Mouse (Mus musculus): ENCODE measurements around the gene Nek8. TPM values are rescaled to one million over a fixed set of nuclear protein-coding genes. Genes with fewer than 3 reads are reported as not detected.
"Not testable (repeated sequence)": the region's sequence is repeated elsewhere in the genome, so short reads cannot be mapped to it uniquely, and the experiment has no call there.

Gene Nek8
- polyA plus RNA-seq, 1 experiment from 2014 or later: 15.3 TPM

GRCm38 (mm10) chr11:78146168-78146567 is 30.3 kb downstream of the Nek8 start:
- ATAC-seq (ENCODE audit: insufficient read depth) (no peak), DNase-seq (no peak)
- Histone ChIP-seq H3K36me3 (ENCODE audit: insufficient read depth) (peaks cover 65% of the 10 kb centered on the region), H3K4me3 (ENCODE audit: low read depth, low read length) (no peak overlapping the region), H3K4me1 (ENCODE audit: insufficient read depth) (no peaks in the 10 kb centered on the region), H3K27me3 (ENCODE audit: insufficient read depth, low read length) (no peaks in the 10 kb centered on the region), H3K9ac (no peak overlapping the region), H3K4me2 (no peak overlapping the region), H3K9me3 (ENCODE audit: low read depth, low read length) (no peaks in the 10 kb centered on the region), H3K27ac (ENCODE audit: low read depth) (no peak overlapping the region)
- TF ChIP-seq CTCF (IDR thresholded peaks at IDR 0.05; ENCODE audit: low read depth): peak; percentile 46
- 78% methylated on average over 5 of the region's 5 CpGs for WGBS

GRCm38 (mm10) chr11:78143520-78143919 is 33.0 kb downstream of the Nek8 start:
- TF ChIP-seq CTCF (IDR thresholded peaks at IDR 0.05; ENCODE audit: low read depth): no peak
- no peak for DNase-seq
- 79% methylated on average over 2 of the region's 2 CpGs for WGBS
- Histone ChIP-seq H3K27me3 (ENCODE audit: insufficient read depth, low read length) (no peaks in the 10 kb centered on the region), H3K4me3 (ENCODE audit: low read depth, low read length) (no peak overlapping the region), H3K27ac (ENCODE audit: low read depth) (no peak overlapping the region), H3K9me3 (ENCODE audit: low read depth, low read length) (no peaks in the 10 kb centered on the region), H3K4me2 (no peak overlapping the region), H3K9ac (no peak overlapping the region), H3K4me1 (ENCODE audit: insufficient read depth) (no peaks in the 10 kb centered on the region), H3K36me3 (ENCODE audit: insufficient read depth) (peaks cover 39% of the 10 kb centered on the region)
- ATAC-seq (ENCODE audit: insufficient read depth): no peak

GRCm38 (mm10) chr11:78140665-78141064 is 35.8 kb downstream of the Nek8 start:
- no peaks in the 10 kb centered on the region for H3K4me1 ChIP-seq (ENCODE audit: insufficient read depth)
- no peak overlapping the region for H3K9ac ChIP-seq
- DNase-seq (no peak), ATAC-seq (ENCODE audit: insufficient read depth) (no peak)
- H3K27me3 ChIP-seq (ENCODE audit: insufficient read depth, low read length): no peaks in the 10 kb centered on the region
- H3K36me3 ChIP-seq (ENCODE audit: insufficient read depth): peaks cover 23% of the 10 kb centered on the region
- no peak overlapping the region for H3K4me2 ChIP-seq
- no peak overlapping the region for H3K4me3 ChIP-seq (ENCODE audit: low read depth, low read length)
- no peak overlapping the region for H3K27ac ChIP-seq (ENCODE audit: low read depth)
- TF ChIP-seq CTCF (IDR thresholded peaks at IDR 0.05; ENCODE audit: low read depth): no peak
- WGBS: 68% methylated on average over 5 of the region's 5 CpGs
- no peaks in the 10 kb centered on the region for H3K9me3 ChIP-seq (ENCODE audit: low read depth, low read length)

GRCm38 (mm10) chr11:78138023-78138422 is 38.5 kb downstream of the Nek8 start:
- no peak overlapping the region for H3K9ac ChIP-seq
- no peak overlapping the region for H3K4me3 ChIP-seq (ENCODE audit: low read depth, low read length)
- H3K4me2 ChIP-seq: no peak overlapping the region
- H3K27me3 ChIP-seq (ENCODE audit: insufficient read depth, low read length): no peaks in the 10 kb centered on the region
- H3K27ac ChIP-seq (ENCODE audit: low read depth): no peak overlapping the region
- H3K4me1 ChIP-seq (ENCODE audit: insufficient read depth): no peaks in the 10 kb centered on the region
- H3K36me3 ChIP-seq (ENCODE audit: insufficient read depth): no peaks in the 10 kb centered on the region
- H3K9me3 ChIP-seq (ENCODE audit: low read depth, low read length): no peaks in the 10 kb centered on the region
- WGBS: 81% methylated on average over 3 of the region's 3 CpGs
- DNase-seq (no peak), ATAC-seq (ENCODE audit: insufficient read depth) (no peak)
- TF ChIP-seq CTCF (IDR thresholded peaks at IDR 0.05; ENCODE audit: low read depth): no peak

- H3K9me3 ChIP-seq (ENCODE audit: low read depth, low read length): no peaks in the 10 kb centered on the region
- no peak for ATAC-seq (ENCODE audit: insufficient read depth)
- DNase-seq: no peak
- no peak overlapping the region for H3K9ac ChIP-seq
- H3K36me3 ChIP-seq (ENCODE audit: insufficient read depth): no peaks in the 10 kb centered on the region
- H3K27ac ChIP-seq (ENCODE audit: low read depth): no peak overlapping the region
- no peaks in the 10 kb centered on the region for H3K27me3 ChIP-seq (ENCODE audit: insufficient read depth, low read length)
- H3K4me2 ChIP-seq: no peak overlapping the region
- 84% methylated on average over 4 of the region's 4 CpGs for WGBS
- no peak for TF ChIP-seq CTCF (IDR thresholded peaks at IDR 0.05; ENCODE audit: low read depth)
- no peak overlapping the region for H3K4me3 ChIP-seq (ENCODE audit: low read depth, low read length)
- H3K4me1 ChIP-seq (ENCODE audit: insufficient read depth): no peaks in the 10 kb centered on the region
Measured at GRCm38 (mm10) chr11:78137584-78137983, 38.9 kb downstream of the Nek8 start.

- 79% methylated on average over 1 of the region's 1 CpGs for WGBS
- no peak overlapping the region for H3K9ac ChIP-seq
- ATAC-seq (ENCODE audit: insufficient read depth) (no peak), DNase-seq (no peak)
- H3K4me2 ChIP-seq: no peak overlapping the region
- no peaks in the 10 kb centered on the region for H3K4me1 ChIP-seq (ENCODE audit: insufficient read depth)
- no peak overlapping the region for H3K27ac ChIP-seq (ENCODE audit: low read depth)
- no peaks in the 10 kb centered on the region for H3K9me3 ChIP-seq (ENCODE audit: low read depth, low read length)
- H3K4me3 ChIP-seq (ENCODE audit: low read depth, low read length): no peak overlapping the region
- no peak for TF ChIP-seq CTCF (IDR thresholded peaks at IDR 0.05; ENCODE audit: low read depth)
- peaks cover 4% of the 10 kb centered on the region; the same call in 1 of the 2 replicates for H3K36me3 ChIP-seq (ENCODE audit: insufficient read depth)
- no peaks in the 10 kb centered on the region for H3K27me3 ChIP-seq (ENCODE audit: insufficient read depth, low read length)
Measured at GRCm38 (mm10) chr11:78136132-78136531, 40.3 kb downstream of the Nek8 start.

GRCm38 (mm10) chr11:78135314-78135713 is 41.2 kb downstream of the Nek8 start:
- not testable (repeated sequence) for DNase-seq; ATAC-seq (ENCODE audit: insufficient read depth); H3K27ac ChIP-seq (ENCODE audit: low read depth); H3K4me1 ChIP-seq (ENCODE audit: insufficient read depth); H3K27me3 ChIP-seq (ENCODE audit: insufficient read depth, low read length); H3K36me3 ChIP-seq (ENCODE audit: insufficient read depth); H3K4me3 ChIP-seq (ENCODE audit: low read depth, low read length); H3K4me2 ChIP-seq; H3K9me3 ChIP-seq (ENCODE audit: low read depth, low read length); H3K9ac ChIP-seq
- WGBS: 78% methylated on average over 7 of the region's 7 CpGs

- no peak for TF ChIP-seq CTCF (IDR thresholded peaks at IDR 0.05; ENCODE audit: low read depth)
- 77% methylated on average over 3 of the region's 3 CpGs for WGBS
- H3K4me2 ChIP-seq: no peak overlapping the region
- H3K9ac ChIP-seq: no peak overlapping the region
- no peak for DNase-seq
- no peak overlapping the region for H3K4me3 ChIP-seq (ENCODE audit: low read depth, low read length)
- no peak for ATAC-seq (ENCODE audit: insufficient read depth)
- H3K27ac ChIP-seq (ENCODE audit: low read depth): no peak overlapping the region
- H3K36me3 ChIP-seq (ENCODE audit: insufficient read depth): peaks cover 4% of the 10 kb centered on the region; the same call in 1 of the 2 replicates
- no peaks in the 10 kb centered on the region for H3K9me3 ChIP-seq (ENCODE audit: low read depth, low read length)
- H3K4me1 ChIP-seq (ENCODE audit: insufficient read depth): no peaks in the 10 kb centered on the region
- H3K27me3 ChIP-seq (ENCODE audit: insufficient read depth, low read length): no peaks in the 10 kb centered on the region
Measured at GRCm38 (mm10) chr11:78134344-78134743, 42.1 kb downstream of the Nek8 start.
